Mouse (Mus musculus): Measurements from ENCODE around the gene Scn9a.

GRCm38 (mm10) chr2:66508032-66508431, 126.7 kb downstream of the Scn9a start:
- TF ChIP-seq POLR2A (IDR thresholded peaks at IDR 0.05; ENCODE audit: low read depth, low read length) (no peak), CTCF (IDR thresholded peaks at IDR 0.05; ENCODE audit: borderline replicate concordance, insufficient read depth, low read length) (no peak)
